Mouse (Mus musculus) midbrain, embryonic 14.5 days (tissue): ENCODE results near the gene Stk38l. TPM values are rescaled to one million over a fixed set of nuclear protein-coding genes. Genes with fewer than 3 reads are reported as not detected.

Experiments
- ATAC-seq: fragments of 200-750 bp; cut with Nextera tagmentation; 2 replicates; pipeline ENCODE4 v1.8.0; 2017; ENCODE audit warnings: moderate number of reproducible peaks, moderate library complexity; ENCODE audit not compliant: low FRiP score, low TSS enrichment
- DNase-seq: peaks from one replicate; pipeline ENCODE4 v3.0.0-alpha.2; 2015
- H3K27ac ChIP-seq: fragments of 300-500 bp; sonication (generic); replicated peaks from 2 replicates; pipeline ENCODE4 v1.5.1; 2014; ENCODE audit warnings: mild to moderate bottlenecking, low read depth, low read length, moderate library complexity
- H3K27me3 ChIP-seq: fragments of 300-500 bp; sonication (generic); 2 replicates; pipeline ENCODE4 v1.6.1; 2014; ENCODE audit warnings: low read length, control low read depth, mixed read lengths; ENCODE audit not compliant: control insufficient read depth, insufficient read depth
- H3K36me3 ChIP-seq: fragments of 300-500 bp; sonication (generic); 2 replicates; pipeline ENCODE4 v1.6.1; 2014; ENCODE audit warnings: low read length, control low read depth; ENCODE audit not compliant: control insufficient read depth, insufficient read depth
- H3K4me1 ChIP-seq: fragments of 300-500 bp; sonication (generic); 2 replicates; pipeline ENCODE4 v1.6.1; 2014; ENCODE audit warnings: mild to moderate bottlenecking, antibody characterized with exemption, low read length, control low read depth; ENCODE audit not compliant: control insufficient read depth, insufficient read depth
- H3K4me2 ChIP-seq: fragments of 300-500 bp; sonication (generic); 2 replicates; pipeline ENCODE4 v1.6.1; 2014; ENCODE audit warnings: mild to moderate bottlenecking, low read length, moderate library complexity
- H3K4me3 ChIP-seq: fragments of 300-500 bp; sonication (generic); replicated peaks from 2 replicates; pipeline ENCODE4 v1.5.1; 2014; ENCODE audit warnings: low read depth, low read length
- H3K9ac ChIP-seq: fragments of 300-500 bp; sonication (generic); replicated peaks from 2 replicates; pipeline ENCODE4 v1.6.1; 2014; ENCODE audit warnings: mild to moderate bottlenecking, low read length, moderate library complexity
- H3K9me3 ChIP-seq: fragments of 300-500 bp; sonication (generic); 2 replicates; pipeline ENCODE4 v1.6.1; 2016; ENCODE audit warnings: low read length, control low read depth, mixed read lengths; ENCODE audit not compliant: control insufficient read depth
- WGBS: fragments of 180-500 bp; shearing (Covaris S2); extraction: QIAGEN DNeasy Blood & Tissue Kit; methylation state at CpG from one replicate; pipeline ENCODE4 v1.1.7; 2014; 5-methylcytosine and 5-hydroxymethylcytosine counted together
- polyA plus RNA-seq: library from polyadenylated mRNA; unstranded; fragments of >200 nt; fragmentation: Nextera tagmentation; extraction: Ambion mirVana; gene quantifications from 2 replicates; pipeline ENCODE4 v1.2.1, GENCODE M21; 2014

Stk38l gene
- 16.1 and 20.2 TPM in 2 replicates for polyA plus RNA-seq

- Histone ChIP-seq H3K27ac (peak within 1 kb of the TSS; percentile 85), H3K9ac (peak within 1 kb of the TSS; percentile 74), H3K9me3 (no peaks in the 10 kb centered on the region), H3K27me3 (no peaks in the 10 kb centered on the region), H3K4me3 (peak within 1 kb of the TSS; percentile 89), H3K4me1 (peaks cover 5% of the 10 kb centered on the region; the same call in 1 of the 2 replicates), H3K36me3 (no peaks in the 10 kb centered on the region), H3K4me2 (peak within 1 kb of the TSS; percentile 73)
- peak; percentile 100 for DNase-seq
- 2% methylated on average over 58 of the region's 87 CpGs for WGBS
- ATAC-seq = peak; percentile 98
Observed at GRCm38 (mm10) chr6:146724581-146725383, at the start of gene Stk38l. Stk38l (plus strand) TSS chr6:146724995.

DNA sequence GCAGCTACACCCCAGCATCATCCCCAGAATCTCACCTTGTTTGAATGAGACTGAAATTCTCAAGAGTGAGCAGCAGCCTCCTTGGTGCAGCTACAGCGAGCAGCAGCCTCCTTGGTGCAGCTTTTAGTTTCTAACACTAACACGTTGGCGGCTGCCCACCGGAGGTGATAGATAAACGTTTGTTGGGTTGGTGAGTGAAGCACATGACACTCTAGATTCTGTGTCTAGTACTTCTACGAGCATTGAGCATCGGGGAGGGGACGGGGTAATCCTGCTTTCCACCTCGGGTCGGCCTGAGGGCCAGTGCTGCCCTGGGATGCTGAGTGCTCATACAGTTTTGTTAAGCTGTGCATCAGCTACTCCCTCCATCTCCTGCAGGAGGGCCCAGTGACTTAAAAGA is 47.9 kb upstream of the Stk38l start:
- 0 out of 2 replicates have a peak, but pooled peaks cover 4% of the 10 kb centered on the region for H3K9me3 ChIP-seq
- H3K36me3 ChIP-seq = no peaks in the 10 kb centered on the region
- no peak for ATAC-seq
- no peak for DNase-seq
- H3K27ac ChIP-seq = no peak overlapping the region
- H3K27me3 ChIP-seq = no peaks in the 10 kb centered on the region
- 82% methylated on average over 10 of the region's 10 CpGs for WGBS
- H3K4me3 ChIP-seq = no peak overlapping the region
- no peak overlapping the region for H3K4me2 ChIP-seq
- H3K4me1 ChIP-seq = no peaks in the 10 kb centered on the region
- H3K9ac ChIP-seq = no peak overlapping the region

DNA sequence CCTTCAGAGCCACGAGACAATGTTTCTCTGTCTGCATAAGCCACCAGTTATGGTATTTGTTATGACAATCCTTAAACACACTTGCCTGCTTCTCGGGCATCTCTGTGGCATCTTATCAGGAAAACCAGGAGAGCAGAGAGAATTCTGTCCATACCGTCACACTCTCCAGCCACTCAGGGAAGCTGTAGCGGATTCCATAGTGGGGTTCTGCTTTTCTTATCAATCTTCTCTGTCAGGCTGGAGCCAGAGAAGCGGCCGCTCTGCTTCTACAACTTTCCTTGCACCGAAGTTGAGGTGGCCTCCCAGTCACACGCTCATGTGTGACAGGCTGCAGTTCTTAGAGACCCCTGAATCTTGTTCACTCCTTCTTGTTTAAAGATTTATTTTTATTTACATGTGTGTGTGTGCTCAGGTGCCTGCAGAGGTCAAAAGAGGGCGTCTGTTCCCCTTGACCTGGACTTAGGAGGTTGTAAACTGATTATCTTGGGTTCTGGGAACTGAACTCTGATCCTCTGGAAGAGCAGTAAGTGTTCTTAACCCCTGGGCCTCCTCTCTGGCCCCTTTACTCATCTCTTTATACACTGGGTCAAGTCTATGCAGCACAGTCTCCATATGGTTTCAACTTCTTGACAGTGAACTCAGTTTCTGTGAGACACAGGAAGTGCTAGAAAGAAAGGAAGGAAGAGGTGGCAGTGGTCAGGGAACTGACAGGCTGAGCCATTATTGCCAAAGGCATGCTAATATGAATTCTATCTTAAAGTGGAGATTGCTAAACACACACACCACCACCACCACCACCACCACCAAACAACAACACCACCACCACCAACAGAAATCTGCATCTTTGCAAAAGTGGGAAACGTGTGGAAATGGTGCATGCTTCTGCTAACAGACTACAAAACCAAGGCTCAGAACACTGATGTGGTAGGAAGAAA is 46.4 kb upstream of the Stk38l start:
- no peaks in the 10 kb centered on the region for H3K4me1 ChIP-seq
- H3K27ac ChIP-seq = no peak overlapping the region
- DNase-seq = no peak
- no peak for ATAC-seq
- no peaks in the 10 kb centered on the region for H3K27me3 ChIP-seq
- H3K4me2 ChIP-seq = no peak overlapping the region
- H3K4me3 ChIP-seq = no peak overlapping the region
- H3K9ac ChIP-seq = no peak overlapping the region
- WGBS = 79% methylated on average over 10 of the region's 10 CpGs
- H3K36me3 ChIP-seq = no peaks in the 10 kb centered on the region
- H3K9me3 ChIP-seq = 0 out of 2 replicates have a peak, but pooled peaks cover 4% of the 10 kb centered on the region

- WGBS = 79% methylated on average over 4 of the region's 4 CpGs
- H3K9me3 ChIP-seq = 0 out of 2 replicates have a peak, but pooled peaks cover 4% of the 10 kb centered on the region
- no peaks in the 10 kb centered on the region for H3K27me3 ChIP-seq
- H3K9ac ChIP-seq = no peak overlapping the region
- ATAC-seq (no peak), DNase-seq (no peak)
- H3K4me1 ChIP-seq = no peaks in the 10 kb centered on the region
- H3K4me3 ChIP-seq = no peak overlapping the region
- H3K27ac ChIP-seq = no peak overlapping the region
- no peaks in the 10 kb centered on the region for H3K36me3 ChIP-seq
- no peak overlapping the region for H3K4me2 ChIP-seq
Observed at GRCm38 (mm10) chr6:146683881-146684280, 40.9 kb upstream of the Stk38l start.

DNA sequence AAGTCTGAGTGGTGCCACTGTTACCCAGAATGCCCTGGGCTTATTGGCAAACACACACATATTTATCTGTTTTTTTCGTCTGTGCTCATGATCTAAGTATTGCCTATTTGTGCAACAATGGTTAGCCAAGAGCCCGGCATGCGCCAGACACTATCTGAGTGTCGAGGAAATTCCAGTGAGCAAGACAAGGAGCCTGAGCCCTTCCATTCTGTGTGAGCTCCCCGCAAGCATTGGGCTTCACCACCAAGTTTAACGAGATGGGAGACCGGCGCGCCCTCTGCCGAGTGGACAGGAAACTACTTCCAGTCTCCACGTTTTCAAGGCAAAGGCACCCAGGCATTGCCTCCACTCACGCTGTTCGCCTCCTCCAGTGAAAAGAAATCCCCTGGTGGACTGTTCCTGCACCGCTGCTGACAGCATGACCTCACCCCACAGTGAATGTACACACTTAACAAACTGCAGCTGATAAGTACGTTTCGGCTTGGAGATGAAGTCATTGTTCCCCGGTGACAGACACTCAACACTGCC is 39.0 kb upstream of the Stk38l start:
- no peak overlapping the region for H3K9ac ChIP-seq
- no peak overlapping the region for H3K4me3 ChIP-seq
- no peaks in the 10 kb centered on the region for H3K9me3 ChIP-seq
- no peaks in the 10 kb centered on the region for H3K4me1 ChIP-seq
- DNase-seq (no peak), ATAC-seq (no peak)
- WGBS = 82% methylated on average over 17 of the region's 17 CpGs
- H3K27me3 ChIP-seq = no peaks in the 10 kb centered on the region
- no peak overlapping the region for H3K27ac ChIP-seq
- no peak overlapping the region for H3K4me2 ChIP-seq
- no peaks in the 10 kb centered on the region for H3K36me3 ChIP-seq

DNA sequence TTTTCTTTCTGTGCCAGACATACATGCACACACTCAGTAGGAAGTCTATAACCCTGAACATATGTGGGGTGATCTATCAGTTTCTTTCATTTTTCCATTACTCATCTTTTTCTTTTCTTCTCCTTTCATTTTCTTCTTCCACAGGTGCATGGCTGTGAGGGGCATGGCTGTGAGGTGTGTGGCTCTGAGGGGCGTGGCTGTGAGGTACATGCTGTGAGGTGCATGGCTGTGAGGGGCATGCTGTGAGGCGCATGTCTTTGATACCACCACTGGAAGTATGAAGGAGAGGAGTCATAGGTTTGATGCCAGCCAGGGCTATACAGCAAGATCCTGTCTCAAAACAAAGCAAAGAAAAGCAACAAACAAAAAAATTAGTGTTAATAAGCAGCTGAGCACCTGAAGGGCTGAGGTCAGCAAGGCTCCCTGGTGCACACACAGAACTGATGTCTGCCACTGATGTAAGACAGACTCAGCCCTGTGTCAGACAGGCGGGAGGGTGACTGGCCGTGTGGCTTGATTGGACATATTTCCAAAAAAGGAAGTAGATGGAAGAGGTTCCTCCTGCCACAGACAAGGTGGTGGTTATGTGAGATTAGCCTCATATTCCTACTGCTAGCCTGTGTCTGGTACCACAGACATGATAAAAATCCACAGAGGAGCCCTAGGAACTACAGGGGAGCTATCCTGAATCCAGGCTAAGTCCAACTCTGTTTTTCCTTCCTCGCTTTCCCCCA is 38.2 kb upstream of the Stk38l start:
- Histone ChIP-seq H3K27me3 (no peaks in the 10 kb centered on the region), H3K9me3 (no peaks in the 10 kb centered on the region), H3K9ac (no peak overlapping the region), H3K36me3 (no peaks in the 10 kb centered on the region), H3K27ac (no peak overlapping the region), H3K4me3 (no peak overlapping the region), H3K4me2 (no peak overlapping the region), H3K4me1 (no peaks in the 10 kb centered on the region)
- no peak for DNase-seq
- no peak for ATAC-seq
- whole genome bisulfite sequencing = 80% methylated on average over 5 of the region's 5 CpGs

DNA sequence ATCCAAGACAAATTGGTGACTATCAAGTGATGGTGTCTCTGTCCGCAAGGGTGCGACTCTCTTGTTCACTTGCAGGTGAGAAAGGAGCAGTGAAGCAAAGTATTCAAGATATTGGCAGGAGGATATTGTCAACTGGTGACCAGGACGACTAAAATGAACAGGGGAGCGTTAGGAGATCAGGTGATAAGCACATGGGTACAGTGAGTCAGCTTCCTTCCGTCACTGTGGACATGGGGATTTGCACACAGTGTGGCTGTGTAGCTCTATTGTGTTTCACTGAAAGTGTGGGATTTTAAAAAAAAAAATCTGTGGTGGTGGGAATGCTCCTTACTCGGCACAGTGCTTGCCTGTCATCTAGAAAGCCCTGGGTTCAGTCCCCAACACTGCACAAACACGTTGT is 36.8 kb upstream of the Stk38l start:
- no peaks in the 10 kb centered on the region for H3K36me3 ChIP-seq
- no peak overlapping the region for H3K27ac ChIP-seq
- H3K4me2 ChIP-seq = no peak overlapping the region
- no peaks in the 10 kb centered on the region for H3K9me3 ChIP-seq
- H3K4me3 ChIP-seq = no peak overlapping the region
- DNase-seq = no peak
- H3K27me3 ChIP-seq = no peaks in the 10 kb centered on the region
- ATAC-seq = no peak
- H3K4me1 ChIP-seq = no peaks in the 10 kb centered on the region
- 87% methylated on average over 7 of the region's 7 CpGs for WGBS
- no peak overlapping the region for H3K9ac ChIP-seq

- H3K4me3 ChIP-seq = no peak overlapping the region
- WGBS = 86% methylated on average over 5 of the region's 5 CpGs
- DNase-seq (no peak), ATAC-seq (no peak)
- no peaks in the 10 kb centered on the region for H3K4me1 ChIP-seq
- H3K9ac ChIP-seq = no peak overlapping the region
- no peaks in the 10 kb centered on the region for H3K36me3 ChIP-seq
- no peaks in the 10 kb centered on the region for H3K9me3 ChIP-seq
- no peak overlapping the region for H3K4me2 ChIP-seq
- no peak overlapping the region for H3K27ac ChIP-seq
- no peaks in the 10 kb centered on the region for H3K27me3 ChIP-seq
Observed at GRCm38 (mm10) chr6:146688861-146689260, 35.9 kb upstream of the Stk38l start.
